Mouse (Mus musculus): ENCODE measurements at regions not wholly inside any gene's neighbourhood (a gene's known extent, or its start where the extent isn't known, plus 50 kb on each side); places are given as distances from the start of the nearest gene placed in this dataset.

DNA sequence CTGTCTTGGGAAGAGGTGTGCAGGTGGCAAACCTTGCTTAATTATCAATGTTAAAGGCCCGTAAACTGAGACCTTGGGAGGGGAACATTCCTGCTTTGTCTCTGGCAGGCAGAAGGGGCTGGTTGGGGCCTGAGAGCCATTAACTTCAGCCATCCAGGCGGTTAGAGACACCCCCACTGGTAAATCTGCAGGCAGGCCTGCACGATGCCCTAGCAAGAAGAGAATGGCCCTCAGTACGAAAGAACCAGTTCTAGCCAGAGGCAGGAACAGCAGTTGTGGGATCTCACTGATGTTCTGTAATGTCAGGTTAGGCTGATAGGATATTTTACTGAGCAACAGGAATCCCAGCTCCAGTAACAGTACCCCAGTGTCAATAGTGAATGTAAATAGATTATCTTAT is 70.5 kb downstream of the Apip start:
- DNase-seq (ENCODE audit: low read depth, low spot score) = no peak

DNA sequence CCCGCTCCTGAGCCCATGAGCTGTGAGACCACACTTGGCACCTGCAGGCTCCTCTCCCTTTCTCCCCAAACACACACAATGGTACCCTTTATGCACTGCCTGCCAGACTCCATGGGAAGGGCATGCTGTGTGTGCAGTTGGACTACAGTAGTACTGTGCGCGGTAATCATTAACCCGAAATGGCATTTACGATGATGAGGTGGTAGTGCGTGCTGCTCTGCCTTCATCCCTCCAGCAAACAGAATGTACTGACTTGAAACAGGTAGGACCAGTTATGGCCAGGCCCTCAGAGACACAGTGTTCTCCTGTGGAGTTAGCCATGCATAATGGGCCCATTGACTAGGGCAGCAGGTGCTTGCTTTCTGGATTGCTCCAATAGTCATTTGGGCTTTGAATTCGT is 70.9 kb downstream of the Apip start:
- no peak for DNase-seq (ENCODE audit: low read depth, low spot score)

DNA sequence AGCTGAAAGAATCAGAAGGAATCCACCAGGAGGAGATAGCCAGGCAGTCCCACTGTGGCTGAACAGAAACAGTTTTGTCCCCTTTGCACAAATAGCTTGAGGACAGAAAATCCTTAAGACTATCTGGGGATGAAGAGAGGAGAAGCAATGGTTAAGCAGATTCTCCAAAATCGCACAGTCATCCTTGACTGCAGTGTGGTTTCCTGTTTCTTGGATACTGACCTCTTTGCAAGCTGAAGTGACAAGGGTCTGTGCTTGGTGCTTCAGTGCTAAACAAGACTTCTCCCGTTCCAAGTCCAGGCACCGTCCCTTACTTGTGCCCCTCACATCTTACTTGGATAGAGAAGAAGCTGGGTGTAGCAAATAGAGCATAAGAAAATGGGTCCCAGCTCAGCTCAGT is 71.6 kb downstream of the Apip start:
- no peak for DNase-seq (ENCODE audit: low read depth, low spot score)

DNA sequence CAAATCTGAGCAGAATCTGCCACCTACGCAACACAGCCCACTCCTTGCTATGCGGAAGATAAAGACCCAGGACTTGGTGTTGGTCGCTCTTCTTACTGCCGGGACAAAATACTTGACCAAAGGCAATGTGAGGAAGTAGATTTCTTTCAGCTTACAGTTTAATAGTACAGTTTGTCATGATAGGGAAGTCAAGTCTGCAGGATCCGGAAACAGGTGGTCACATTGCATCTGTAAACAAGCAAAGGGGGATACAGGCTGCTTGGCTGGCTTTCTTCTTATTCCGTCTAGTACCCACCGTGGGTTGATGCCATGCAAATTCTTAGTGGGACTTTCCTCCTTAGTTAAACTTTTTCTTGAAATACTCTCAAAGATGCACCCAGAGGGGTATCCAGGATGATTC is 72.7 kb downstream of the Apip start:
- no peak for DNase-seq (ENCODE audit: low read depth, low spot score)

DNA sequence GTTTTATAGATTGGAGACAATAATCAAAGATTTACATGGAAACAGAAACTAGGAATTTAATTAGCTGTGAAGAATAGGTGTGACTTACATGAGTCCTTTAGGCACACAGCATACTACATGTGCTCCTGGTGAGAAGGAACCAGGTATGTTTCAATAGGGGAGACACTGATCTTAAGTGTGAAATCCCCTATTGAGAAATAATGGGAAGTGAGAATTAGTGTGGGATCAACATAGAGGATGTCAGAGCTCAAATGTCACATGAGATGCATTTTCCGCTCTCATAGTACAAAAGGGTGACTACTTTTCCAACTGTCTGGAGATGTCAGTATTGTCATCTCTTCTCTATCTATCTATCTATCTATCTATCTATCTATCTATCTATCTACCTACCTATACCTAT is 79.8 kb downstream of the Apip start:
- no peak for DNase-seq (ENCODE audit: low read depth, low spot score)

DNA sequence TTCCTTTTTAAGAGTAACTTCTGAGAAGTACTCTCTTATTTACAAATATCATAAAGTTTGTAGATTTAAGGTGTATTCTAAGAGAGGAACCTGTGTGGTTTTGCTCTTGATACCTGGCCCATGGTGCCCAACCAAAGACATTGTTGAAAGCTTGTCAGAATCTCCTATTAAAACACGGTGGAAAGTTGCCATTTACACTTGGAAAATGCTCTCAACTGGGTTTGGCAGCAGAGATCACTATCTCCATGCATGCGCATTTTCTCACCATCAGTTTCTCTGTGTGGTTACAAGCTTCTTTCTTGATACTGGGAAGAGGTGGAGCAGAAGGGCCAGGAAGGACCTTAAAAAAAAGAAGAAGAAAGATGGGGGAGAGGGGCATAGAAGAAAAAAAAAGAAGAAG is 94.3 kb downstream of the Apip start:
- DNase-seq (ENCODE audit: low read depth, low spot score) = peak; percentile 16

DNA sequence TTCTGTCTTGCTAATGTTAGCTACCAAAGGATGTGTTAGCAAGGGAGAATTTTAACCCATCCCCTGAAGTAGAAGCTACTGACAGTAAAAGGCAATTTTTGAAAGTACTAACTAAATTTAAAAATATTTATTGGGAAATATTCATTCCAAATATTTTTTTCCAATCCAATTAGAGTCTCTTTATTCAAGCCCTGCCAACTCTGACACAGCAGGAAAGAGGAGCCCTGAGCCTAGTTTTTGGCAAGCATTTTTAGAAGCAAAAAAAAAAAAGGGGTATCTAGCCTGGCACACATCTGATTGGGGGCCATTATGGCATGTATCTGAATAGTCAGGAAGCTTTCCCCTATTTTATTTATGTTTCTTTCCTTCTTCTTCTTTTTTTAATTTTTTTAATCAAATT is 94.8 kb downstream of the Apip start:
- peak; percentile 26 for DNase-seq (ENCODE audit: low read depth, low spot score)

DNA sequence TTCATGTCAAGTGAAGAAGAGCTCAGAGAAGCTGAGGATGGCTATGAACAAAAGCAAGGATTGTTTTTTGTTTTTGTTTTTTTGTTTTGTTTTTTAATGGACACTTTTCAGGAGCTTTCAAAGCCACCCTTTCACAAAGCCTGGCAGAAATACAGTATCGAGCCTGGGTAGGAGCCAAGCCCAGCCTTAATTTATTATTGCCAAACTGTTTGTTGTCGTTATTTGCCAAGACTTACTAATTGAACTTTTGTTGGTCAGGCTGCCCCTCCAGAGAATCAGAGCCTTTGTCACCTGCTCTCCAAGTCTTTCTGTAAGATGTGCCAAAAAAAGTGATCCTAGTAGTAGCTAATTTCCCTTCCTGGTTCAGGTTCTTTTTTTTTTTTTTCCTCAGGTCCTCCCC is 103.9 kb downstream of the Apip start:
- peak; percentile 7 for DNase-seq (ENCODE audit: low read depth, low spot score)

DNA sequence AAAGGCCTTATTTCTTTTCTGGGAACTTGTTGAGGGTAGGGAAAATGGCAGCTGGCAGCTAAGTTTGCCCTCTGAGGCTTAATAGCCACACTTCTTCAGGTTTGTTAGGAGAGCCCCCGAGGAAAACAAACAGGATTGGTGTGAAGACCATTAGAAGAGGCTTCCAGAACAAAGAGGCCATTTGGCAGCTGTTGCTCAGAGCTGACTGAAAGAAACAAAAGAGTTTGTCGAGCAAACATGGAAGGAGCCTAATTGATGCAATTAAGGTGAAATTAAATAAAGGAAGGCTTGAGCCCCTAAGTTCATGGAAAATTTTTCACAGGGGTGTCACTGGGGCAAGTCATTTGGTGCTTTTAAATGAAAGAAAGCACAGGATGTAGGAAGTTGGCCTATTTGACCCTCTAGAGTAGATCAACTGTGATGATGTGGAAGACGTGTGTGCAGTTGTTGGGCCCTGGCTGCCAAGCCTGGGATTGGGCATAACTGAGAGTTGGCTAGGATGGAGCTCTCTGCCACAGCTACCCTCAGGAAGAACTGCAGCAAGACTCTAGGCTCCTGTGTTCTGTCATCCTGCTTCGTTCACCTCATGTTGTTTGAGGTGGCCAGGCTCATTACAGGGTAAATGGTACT is 106.9 kb downstream of the Apip start:
- DNase-seq (ENCODE audit: low read depth, low spot score) = no peak

DNA sequence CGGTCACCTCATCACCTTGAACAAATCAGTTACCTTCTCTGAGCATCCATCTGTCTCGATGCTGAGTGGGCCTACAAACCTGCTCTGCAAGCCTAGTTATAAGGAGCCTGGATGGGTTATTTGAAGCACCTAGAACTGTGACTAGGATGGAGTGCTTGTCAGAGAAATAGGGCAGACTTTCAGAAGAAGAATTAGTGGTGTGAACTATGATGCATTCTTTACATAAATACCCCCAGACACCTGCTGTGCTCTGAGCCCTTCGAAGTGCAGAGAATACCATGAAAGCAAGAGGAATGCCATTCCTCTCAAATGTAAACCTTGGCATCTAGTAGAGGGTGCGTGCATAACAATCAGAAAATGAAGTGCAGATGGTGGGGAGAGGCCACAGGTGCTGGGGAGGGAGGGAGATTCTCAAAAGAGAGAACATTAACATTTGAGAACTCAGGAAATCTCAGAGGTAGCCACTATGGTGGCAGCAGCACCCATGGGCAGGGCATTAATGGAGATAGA is 113.3 kb downstream of the Apip start:
- no peak for DNase-seq (ENCODE audit: low read depth, low spot score)

DNA sequence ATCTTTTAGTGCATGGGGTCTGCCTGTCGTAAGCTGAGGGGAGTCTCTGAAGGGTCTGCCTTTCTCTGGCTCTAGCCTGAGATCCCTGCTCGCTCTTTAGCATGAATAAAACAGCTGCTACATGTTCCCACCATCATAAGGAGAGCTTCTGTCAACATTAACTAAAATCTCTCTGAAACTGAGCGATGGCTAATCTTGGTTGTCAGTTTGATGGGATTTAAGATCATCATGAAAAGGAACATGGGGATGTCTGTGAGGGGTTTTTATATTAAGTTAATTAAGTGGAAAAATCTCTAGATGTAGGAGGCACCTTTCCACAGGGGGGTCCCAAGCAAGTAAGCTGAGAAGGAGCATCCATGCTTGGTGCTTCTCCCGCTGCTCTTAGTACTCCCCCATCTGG is 110.5 kb downstream of the Ehf start:
- DNase-seq (ENCODE audit: low read depth, low spot score) = no peak

DNA sequence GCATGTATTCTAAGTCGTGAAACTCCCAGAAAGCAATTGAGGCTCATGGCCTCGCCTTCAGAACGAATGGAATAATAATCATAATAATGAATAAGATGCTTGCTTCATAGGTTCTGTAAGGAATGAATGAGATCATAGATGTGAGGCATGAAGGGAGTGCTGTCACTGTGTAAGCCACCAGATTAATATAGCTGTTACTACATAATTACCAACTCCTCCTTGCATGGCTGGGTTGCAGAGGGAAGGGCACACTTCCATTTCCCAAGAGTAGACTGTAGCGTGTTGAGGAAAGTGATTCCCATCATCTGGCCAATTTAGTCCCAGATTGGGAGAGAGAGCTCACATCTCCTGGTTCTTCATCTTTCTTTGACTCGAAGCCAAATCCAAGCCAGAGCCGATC is 102.8 kb downstream of the Ehf start:
- no peak for DNase-seq (ENCODE audit: low read depth, low spot score)

DNA sequence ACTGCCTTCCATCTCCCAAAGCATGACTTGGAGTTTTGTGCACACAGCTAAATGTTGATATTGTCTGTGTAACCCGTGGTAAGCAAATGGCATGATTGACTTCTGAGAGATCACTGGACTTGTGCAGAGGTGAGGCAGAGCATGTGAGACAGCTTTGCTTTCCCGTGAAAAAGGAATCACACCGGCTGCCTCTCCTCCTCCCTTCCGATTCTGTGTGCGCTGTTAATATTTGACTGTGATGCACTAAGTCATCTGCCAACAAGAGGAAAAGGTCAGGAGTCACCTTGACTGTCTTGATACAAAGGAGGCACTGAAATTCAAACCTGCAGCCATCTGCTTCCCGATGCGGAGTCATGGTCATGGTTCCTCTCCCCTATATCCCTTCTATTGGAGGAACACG is 98.0 kb downstream of the Ehf start:
- no peak for DNase-seq (ENCODE audit: low read depth, low spot score)

DNA sequence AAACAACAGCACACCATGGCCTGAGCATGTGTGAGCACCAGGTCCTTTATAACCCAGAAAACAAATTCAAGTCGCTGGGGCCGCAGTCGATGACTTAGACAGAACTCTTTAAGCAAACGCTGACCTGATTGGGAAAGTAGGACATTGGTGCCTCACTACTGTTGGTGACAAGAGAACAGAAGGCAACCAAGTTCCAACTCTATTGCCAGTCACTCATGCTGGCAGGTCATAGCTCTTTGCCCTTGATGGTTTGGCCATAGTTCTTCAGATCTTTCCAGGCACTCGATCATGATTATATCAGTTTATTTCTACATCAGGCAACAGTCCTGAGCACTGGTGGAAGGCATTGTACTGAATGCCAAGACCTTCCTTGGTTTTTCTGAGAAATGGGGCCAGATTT is 94.7 kb downstream of the Ehf start:
- peak; percentile 29 for DNase-seq (ENCODE audit: low read depth, low spot score)

DNA sequence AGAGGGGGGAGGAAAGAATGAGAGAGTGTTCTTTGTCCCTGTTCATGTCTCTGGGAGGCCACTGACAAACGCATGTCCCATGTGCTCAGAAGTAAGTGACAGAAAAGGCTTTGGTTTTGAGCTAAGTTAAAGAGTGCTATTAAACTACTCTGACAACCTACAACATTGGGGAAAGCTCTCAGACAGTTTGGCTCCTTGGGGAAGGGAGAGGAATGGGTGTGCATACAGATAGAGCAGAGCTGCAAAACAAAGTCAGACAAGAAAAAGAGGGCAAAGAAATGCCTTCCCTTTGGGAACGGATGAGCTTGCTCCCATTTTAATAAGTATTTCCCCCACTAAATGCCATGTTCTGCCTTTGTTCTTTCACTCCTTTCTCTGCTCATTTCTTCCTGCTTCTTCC is 94.0 kb downstream of the Ehf start:
- DNase-seq (ENCODE audit: low read depth, low spot score) = peak; percentile 6

DNA sequence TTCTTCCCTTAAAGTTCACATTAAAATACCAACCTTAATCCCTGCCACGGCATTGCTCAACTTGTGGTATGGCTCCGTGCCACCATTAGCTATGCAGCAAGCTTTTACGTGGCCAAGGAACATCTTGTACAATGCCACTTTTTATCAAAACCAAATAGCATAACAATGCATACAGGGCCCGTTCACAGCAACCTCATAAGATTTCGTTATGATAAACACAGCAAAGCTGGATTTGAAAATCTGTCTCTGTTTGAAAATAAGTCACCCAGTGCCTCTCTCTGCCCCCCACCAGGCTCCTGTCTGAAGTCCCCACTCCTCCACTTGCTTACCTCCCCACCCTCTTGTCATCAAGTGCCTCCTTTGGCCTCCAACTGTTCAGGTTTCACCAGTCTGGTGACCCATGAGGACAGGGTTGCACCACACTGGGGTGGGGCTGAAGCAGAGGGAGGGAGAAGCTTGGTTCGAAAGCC is 93.5 kb downstream of the Ehf start:
- peak; percentile 10 for DNase-seq (ENCODE audit: low read depth, low spot score)

DNA sequence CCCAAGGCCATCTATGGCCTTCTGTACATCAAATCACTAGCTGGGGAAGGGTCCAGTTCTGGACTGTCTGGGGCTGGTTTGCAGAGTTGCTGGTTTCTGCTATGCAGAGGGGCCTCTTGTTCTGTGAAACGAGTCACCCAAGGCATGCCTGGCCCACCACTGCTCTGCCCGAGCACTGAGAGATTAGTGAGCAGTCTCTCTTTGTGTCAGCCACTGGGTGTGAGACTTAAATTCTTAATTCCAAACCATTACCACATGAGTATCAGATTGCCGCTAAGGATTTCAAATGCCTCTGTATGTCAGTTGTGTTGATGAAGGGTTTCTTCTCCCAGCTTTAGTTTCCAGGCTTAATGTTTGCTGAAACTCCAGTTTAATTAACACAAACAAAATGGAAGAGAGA is 91.9 kb downstream of the Ehf start:
- DNase-seq (ENCODE audit: low read depth, low spot score) = no peak
